Mouse (Mus musculus) liver, adult (tissue): Measurements from ENCODE around the gene Asb4.

ENCODE experiments used
- GATA4 ChIP-seq: IDR thresholded peaks from 2 replicates; pipeline ENCODE4 v1.6.1; 2014; ENCODE audit warnings: mild to moderate bottlenecking, low read length; ENCODE audit not compliant: insufficient replicate concordance

Gene Asb4

GRCm38 (mm10) chr6:5429982-5430550 is 46.9 kb downstream of the Asb4 start:
- no peak for TF ChIP-seq GATA4

- TF ChIP-seq GATA4: no peak
Measured at GRCm38 (mm10) chr6:5433887-5434286, 50.7 kb downstream of the Asb4 start.

DNA sequence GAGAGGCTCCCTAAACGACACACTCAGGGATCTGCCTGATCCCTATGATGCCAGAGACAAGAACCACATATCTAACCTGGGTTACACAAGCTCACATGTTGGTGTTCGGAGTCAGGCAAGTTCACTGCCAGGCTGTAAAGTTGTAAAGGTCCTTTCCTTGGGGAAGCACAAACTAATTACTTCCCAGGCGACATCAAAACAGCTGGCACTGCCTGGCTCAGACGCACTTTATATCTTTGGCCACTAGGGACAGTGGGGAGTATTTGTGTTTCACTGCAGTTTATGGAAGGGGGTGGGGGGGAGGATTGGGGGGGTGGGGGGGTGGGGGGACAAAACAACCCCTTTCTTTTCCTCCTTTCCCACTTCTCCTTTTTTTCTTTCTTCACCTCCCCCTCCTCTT is 54.6 kb downstream of the Asb4 start:
- TF ChIP-seq GATA4: no peak

DNA sequence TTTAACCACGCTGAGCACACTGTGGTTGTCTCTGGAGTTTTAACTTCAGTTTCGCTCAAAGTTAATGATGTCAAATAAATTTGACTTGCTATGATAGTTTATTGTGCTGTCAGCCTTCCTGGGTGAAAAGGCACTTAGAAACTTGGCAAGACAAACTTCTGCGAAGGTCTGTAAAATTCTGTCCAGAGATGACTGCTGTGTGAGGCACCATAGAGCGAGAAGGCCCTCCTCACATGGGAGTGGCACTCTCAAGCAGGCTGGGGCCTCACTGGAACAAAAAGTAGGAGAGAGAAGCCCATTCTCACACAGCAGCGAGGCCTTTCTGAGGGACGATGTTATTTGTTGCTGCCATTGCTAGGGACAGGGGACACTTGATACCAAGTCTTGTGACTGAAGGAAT is 58.0 kb downstream of the Asb4 start:
- TF ChIP-seq GATA4: no peak

- peak; percentile 53; the same call in 1 of the 2 replicates for TF ChIP-seq GATA4
Measured at GRCm38 (mm10) chr6:5442316-5443085, 59.3 kb downstream of the Asb4 start.

- TF ChIP-seq GATA4: no peak
Measured at GRCm38 (mm10) chr6:5443104-5443863, 60.1 kb downstream of the Asb4 start.

GRCm38 (mm10) chr6:5444331-5444898 is 61.2 kb downstream of the Asb4 start:
- no peak for TF ChIP-seq GATA4

GRCm38 (mm10) chr6:5447013-5447412 is 63.8 kb downstream of the Asb4 start:
- no peak for TF ChIP-seq GATA4

GRCm38 (mm10) chr6:5447546-5447945 is 64.4 kb downstream of the Asb4 start:
- TF ChIP-seq GATA4: no peak

DNA sequence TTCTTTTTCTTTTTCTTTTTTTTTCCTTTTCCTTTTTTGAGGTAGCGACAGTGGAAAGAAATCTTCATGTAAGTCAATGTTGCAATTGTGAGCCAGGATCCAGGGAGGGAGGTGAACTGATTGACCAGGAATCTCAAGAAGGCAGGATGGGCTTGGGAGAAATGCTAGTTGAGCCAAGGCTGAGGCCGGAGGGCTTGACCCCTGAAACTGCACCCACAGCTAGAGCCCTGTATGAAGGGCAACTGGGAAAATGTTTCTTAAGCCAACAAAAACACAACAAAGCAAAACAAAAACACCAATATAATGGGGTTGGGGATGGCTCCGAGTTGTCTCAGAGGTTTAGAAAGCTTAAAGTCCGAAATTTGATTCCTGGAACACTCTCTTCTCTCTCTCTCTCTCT is 65.2 kb downstream of the Asb4 start:
- no peak for TF ChIP-seq GATA4

- peak; percentile 34; the same call in 1 of the 2 replicates for TF ChIP-seq GATA4
Measured at GRCm38 (mm10) chr6:5449878-5450277, 66.7 kb downstream of the Asb4 start.

DNA sequence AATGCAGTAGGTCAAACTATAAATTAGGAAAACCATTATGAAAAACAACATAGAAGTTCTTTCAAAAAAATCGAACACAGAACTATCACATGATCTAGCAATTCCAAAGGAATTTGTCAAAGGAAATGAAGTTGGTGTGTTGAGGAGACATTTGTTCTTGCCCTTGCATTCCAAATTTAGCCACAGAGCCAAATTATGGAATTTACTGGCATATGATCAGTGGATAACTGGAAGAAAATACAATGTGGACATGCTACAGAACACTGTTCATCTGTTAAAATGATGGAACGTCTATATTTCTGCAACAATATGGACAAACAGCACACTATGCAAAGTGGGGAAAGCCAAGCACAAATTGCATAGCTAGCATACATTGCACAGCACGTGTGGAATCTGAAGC is 72.7 kb downstream of the Asb4 start:
- TF ChIP-seq GATA4: no peak

GRCm38 (mm10) chr6:5470480-5471318 is 87.5 kb downstream of the Asb4 start:
- TF ChIP-seq GATA4: peak; percentile 41; the same call in 1 of the 2 replicates

GRCm38 (mm10) chr6:5472692-5473091 is 89.5 kb downstream of the Asb4 start:
- TF ChIP-seq GATA4: no peak

DNA sequence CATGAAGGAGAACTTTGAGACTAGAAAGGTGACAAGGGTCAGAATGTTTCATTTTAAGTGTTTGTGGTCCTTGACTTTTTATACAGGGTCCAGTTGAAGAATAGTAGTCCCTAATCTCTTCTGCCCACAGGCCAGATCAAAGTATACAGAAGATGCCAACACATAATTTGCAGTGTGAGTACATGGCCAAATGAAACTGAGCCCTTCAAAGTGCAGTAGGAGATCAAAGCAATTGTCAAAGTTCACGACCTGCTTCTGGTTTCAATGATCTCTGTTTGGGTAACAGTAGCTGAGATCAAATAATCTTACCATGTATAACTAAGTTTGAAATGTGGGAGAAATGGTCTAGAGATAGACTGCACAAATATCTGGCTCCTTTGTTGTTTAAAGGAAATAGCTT is 90.8 kb downstream of the Asb4 start:
- TF ChIP-seq GATA4: 0 out of 2 replicates have a peak, but pooled peaks have one; percentile 23
